Mouse (Mus musculus) midbrain, embryonic 14.5 days (tissue): ENCODE data around the gene Hip1. TPM values are rescaled to one million over a fixed set of nuclear protein-coding genes. Genes with fewer than 3 reads are reported as not detected.
"Not testable (repeated sequence)": the region's sequence is repeated elsewhere in the genome, so short reads cannot be mapped to it uniquely, and the experiment has no call there.

ENCODE experiments used
- ATAC-seq: fragments of 200-750 bp; cut with Nextera tagmentation; 2 replicates; pipeline ENCODE4 v1.8.0; 2017; ENCODE audit warnings: moderate number of reproducible peaks, moderate library complexity; ENCODE audit not compliant: low FRiP score, low TSS enrichment
- DNase-seq: peaks from one replicate; pipeline ENCODE4 v3.0.0-alpha.2; 2015
- H3K27ac ChIP-seq: fragments of 300-500 bp; sonication (generic); replicated peaks from 2 replicates; pipeline ENCODE4 v1.5.1; 2014; ENCODE audit warnings: mild to moderate bottlenecking, low read depth, low read length, moderate library complexity
- H3K27me3 ChIP-seq: fragments of 300-500 bp; sonication (generic); 2 replicates; pipeline ENCODE4 v1.6.1; 2014; ENCODE audit warnings: low read length, control low read depth, mixed read lengths; ENCODE audit not compliant: control insufficient read depth, insufficient read depth
- H3K36me3 ChIP-seq: fragments of 300-500 bp; sonication (generic); 2 replicates; pipeline ENCODE4 v1.6.1; 2014; ENCODE audit warnings: low read length, control low read depth; ENCODE audit not compliant: control insufficient read depth, insufficient read depth
- H3K4me1 ChIP-seq: fragments of 300-500 bp; sonication (generic); 2 replicates; pipeline ENCODE4 v1.6.1; 2014; ENCODE audit warnings: mild to moderate bottlenecking, antibody characterized with exemption, low read length, control low read depth; ENCODE audit not compliant: control insufficient read depth, insufficient read depth
- H3K4me2 ChIP-seq: fragments of 300-500 bp; sonication (generic); 2 replicates; pipeline ENCODE4 v1.6.1; 2014; ENCODE audit warnings: mild to moderate bottlenecking, low read length, moderate library complexity
- H3K4me3 ChIP-seq: fragments of 300-500 bp; sonication (generic); replicated peaks from 2 replicates; pipeline ENCODE4 v1.5.1; 2014; ENCODE audit warnings: low read depth, low read length
- H3K9ac ChIP-seq: fragments of 300-500 bp; sonication (generic); replicated peaks from 2 replicates; pipeline ENCODE4 v1.6.1; 2014; ENCODE audit warnings: mild to moderate bottlenecking, low read length, moderate library complexity
- H3K9me3 ChIP-seq: fragments of 300-500 bp; sonication (generic); 2 replicates; pipeline ENCODE4 v1.6.1; 2016; ENCODE audit warnings: low read length, control low read depth, mixed read lengths; ENCODE audit not compliant: control insufficient read depth
- WGBS: fragments of 180-500 bp; shearing (Covaris S2); extraction: QIAGEN DNeasy Blood & Tissue Kit; methylation state at CpG from one replicate; pipeline ENCODE4 v1.1.7; 2014; 5-methylcytosine and 5-hydroxymethylcytosine counted together
- polyA plus RNA-seq: library from polyadenylated mRNA; unstranded; fragments of >200 nt; fragmentation: Nextera tagmentation; extraction: Ambion mirVana; gene quantifications from 2 replicates; pipeline ENCODE4 v1.2.1, GENCODE M21; 2014

Hip1 gene
- polyA plus RNA-seq, 1 experiment from 2014 or later = 42.0 TPM

- H3K36me3 ChIP-seq = peaks cover 56% of the 10 kb centered on the region
- DNase-seq = no peak
Measured at GRCm38 (mm10) chr5:135456515-135456914, 88.4 kb downstream of the Hip1 start.

GRCm38 (mm10) chr5:135454256-135454655, 90.7 kb downstream of the Hip1 start:
- H3K4me3 ChIP-seq = no peak overlapping the region
- ATAC-seq (no peak), DNase-seq (no peak)
- H3K27ac ChIP-seq = no peak overlapping the region
- 95% methylated on average over 2 of the region's 2 CpGs for WGBS
- no peaks in the 10 kb centered on the region for H3K9me3 ChIP-seq
- no peaks in the 10 kb centered on the region for H3K27me3 ChIP-seq
- no peak overlapping the region for H3K4me2 ChIP-seq
- no peaks in the 10 kb centered on the region for H3K4me1 ChIP-seq
- peaks cover 73% of the 10 kb centered on the region for H3K36me3 ChIP-seq
- no peak overlapping the region for H3K9ac ChIP-seq

More at GRCm38 (mm10) chr5:135456515-135456914, 88.4 kb downstream of the Hip1 start:
- ATAC-seq = no peak
- no peak overlapping the region for H3K4me2 ChIP-seq
- 96% methylated on average over 9 of the region's 9 CpGs for WGBS
- no peak overlapping the region for H3K9ac ChIP-seq
- no peaks in the 10 kb centered on the region for H3K27me3 ChIP-seq
- no peak overlapping the region for H3K4me3 ChIP-seq
- H3K4me1 ChIP-seq = no peaks in the 10 kb centered on the region
- H3K27ac ChIP-seq = no peak overlapping the region
- H3K9me3 ChIP-seq = no peaks in the 10 kb centered on the region

GRCm38 (mm10) chr5:135451559-135451958, 93.4 kb downstream of the Hip1 start:
- ATAC-seq, H3K4me1 ChIP-seq, H3K27ac ChIP-seq, H3K9ac ChIP-seq, H3K27me3 ChIP-seq, H3K4me3 ChIP-seq, H3K9me3 ChIP-seq, DNase-seq, H3K4me2 ChIP-seq: not testable (repeated sequence)
- 89% methylated on average over 5 of the region's 5 CpGs for WGBS
- peaks cover 66% of the 10 kb centered on the region for H3K36me3 ChIP-seq

GRCm38 (mm10) chr5:135451100-135451499, 93.8 kb downstream of the Hip1 start:
- DNase-seq = peak; percentile 5

GRCm38 (mm10) chr5:135445755-135446154, 99.2 kb downstream of the Hip1 start:
- peaks cover 58% of the 10 kb centered on the region for H3K36me3 ChIP-seq
- no peaks in the 10 kb centered on the region for H3K9me3 ChIP-seq
- ATAC-seq (no peak), DNase-seq (no peak)
- no peaks in the 10 kb centered on the region for H3K4me1 ChIP-seq
- no peak overlapping the region for H3K27ac ChIP-seq
- WGBS = 97% methylated on average over 8 of the region's 8 CpGs
- no peak overlapping the region for H3K9ac ChIP-seq
- no peak overlapping the region for H3K4me3 ChIP-seq
- H3K27me3 ChIP-seq = no peaks in the 10 kb centered on the region
- no peak overlapping the region for H3K4me2 ChIP-seq

More at GRCm38 (mm10) chr5:135451100-135451499, 93.8 kb downstream of the Hip1 start:
- ATAC-seq = no peak
- no peak overlapping the region for H3K4me3 ChIP-seq
- H3K9me3 ChIP-seq = no peaks in the 10 kb centered on the region
- H3K36me3 ChIP-seq = peaks cover 62% of the 10 kb centered on the region
- no peak overlapping the region for H3K27ac ChIP-seq
- no peaks in the 10 kb centered on the region for H3K27me3 ChIP-seq
- no peak overlapping the region for H3K4me2 ChIP-seq
- H3K9ac ChIP-seq = no peak overlapping the region
- no peaks in the 10 kb centered on the region for H3K4me1 ChIP-seq
- 87% methylated on average over 8 of the region's 8 CpGs for WGBS

- Histone ChIP-seq H3K36me3 (peaks cover 50% of the 10 kb centered on the region), H3K4me3 (no peak overlapping the region), H3K9ac (no peak overlapping the region), H3K27ac (no peak overlapping the region), H3K9me3 (no peaks in the 10 kb centered on the region), H3K4me2 (no peak overlapping the region), H3K27me3 (no peaks in the 10 kb centered on the region), H3K4me1 (no peaks in the 10 kb centered on the region)
- DNase-seq = peak; percentile 12
- ATAC-seq = no peak
- WGBS = 89% methylated on average over 7 of the region's 7 CpGs
Measured at GRCm38 (mm10) chr5:135442430-135442829, 102.5 kb downstream of the Hip1 start.

GRCm38 (mm10) chr5:135435039-135435438, 109.9 kb downstream of the Hip1 start:
- Histone ChIP-seq H3K9me3 (no peaks in the 10 kb centered on the region), H3K4me3 (no peak overlapping the region), H3K4me1 (no peaks in the 10 kb centered on the region), H3K27me3 (no peaks in the 10 kb centered on the region), H3K27ac (no peak overlapping the region), H3K36me3 (peaks cover 65% of the 10 kb centered on the region), H3K4me2 (no peak overlapping the region), H3K9ac (no peak overlapping the region)
- no peak for ATAC-seq
- DNase-seq = no peak
- WGBS = 98% methylated on average over 10 of the region's 10 CpGs

GRCm38 (mm10) chr5:135433861-135434260, 111.1 kb downstream of the Hip1 start:
- Histone ChIP-seq H3K9me3 (no peaks in the 10 kb centered on the region), H3K27ac (no peak overlapping the region), H3K27me3 (no peaks in the 10 kb centered on the region), H3K4me2 (no peak overlapping the region), H3K4me1 (no peaks in the 10 kb centered on the region), H3K9ac (no peak overlapping the region), H3K4me3 (no peak overlapping the region), H3K36me3 (peaks cover 74% of the 10 kb centered on the region)
- ATAC-seq = no peak
- DNase-seq = no peak
- 97% methylated on average over 4 of the region's 4 CpGs for WGBS

GRCm38 (mm10) chr5:135431111-135431510, 113.8 kb downstream of the Hip1 start:
- no peak for ATAC-seq
- no peak overlapping the region for H3K4me2 ChIP-seq
- no peak for DNase-seq
- H3K4me3 ChIP-seq = no peak overlapping the region
- no peak overlapping the region for H3K27ac ChIP-seq
- no peaks in the 10 kb centered on the region for H3K27me3 ChIP-seq
- no peaks in the 10 kb centered on the region for H3K9me3 ChIP-seq
- H3K9ac ChIP-seq = no peak overlapping the region
- H3K36me3 ChIP-seq = peaks cover 84% of the 10 kb centered on the region
- WGBS = 92% methylated on average over 6 of the region's 6 CpGs
- no peaks in the 10 kb centered on the region for H3K4me1 ChIP-seq
